Mouse (Mus musculus): ENCODE results near the gene Dctn2. TPM values are rescaled to one million over a fixed set of nuclear protein-coding genes. Genes with fewer than 3 reads are reported as not detected.

Gene Dctn2
- total and polyA plus RNA-seq, 3 experiments: 66.3 to 91.9 (median 79.1) TPM

DNA sequence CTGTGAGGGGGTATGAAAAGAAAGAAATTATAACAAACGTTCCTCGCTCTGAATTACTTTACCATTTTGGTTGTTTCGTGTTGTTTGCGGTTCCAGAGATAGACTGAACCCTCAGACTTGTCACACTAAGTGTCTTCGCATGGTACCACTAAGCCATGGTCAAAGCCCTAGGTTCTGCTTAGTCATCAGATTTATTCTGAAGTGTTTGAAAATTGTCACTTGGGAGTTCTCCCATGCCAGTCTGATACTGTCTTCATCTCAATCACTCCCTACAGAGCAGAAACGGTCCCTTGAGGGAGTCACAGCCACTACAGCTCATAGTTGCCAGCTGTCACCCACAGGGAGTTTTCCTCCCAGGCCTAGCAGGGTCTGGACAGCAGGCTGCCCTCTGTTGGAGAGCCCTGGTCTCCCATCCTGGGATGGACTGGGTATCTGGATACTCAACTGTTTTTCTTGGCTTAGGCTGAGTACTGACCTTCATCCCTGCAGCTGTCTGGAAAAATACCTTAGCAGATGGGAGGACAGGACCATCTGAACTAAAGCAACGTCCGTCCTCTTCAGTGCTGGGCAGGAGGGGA, 39.8 kb upstream of the Dctn2 start:
- in situ Hi-C loops (cut with MboI; ENCODE audit: low pct_ligation_motif_present, low pct_unique_long_range_greater_than_20kb, low sequenced_read_pairs): no loop called here
- dilution Hi-C loops (cut with MboI; ENCODE audit: extremely low pct_ligation_motif_present, extremely low pct_unique_long_range_greater_than_20kb, low sequenced_read_pairs): no loop called here
- peak; percentile 19; the same call in 1 of the 2 replicates for TF ChIP-seq SMC3 (IDR thresholded peaks at IDR 0.05; ENCODE audit: low read depth, low read length)
- no peak; the same call in 1 of the 2 replicates for TF ChIP-seq RAD21 (IDR thresholded peaks at IDR 0.05; ENCODE audit: low read depth, low read length)
- TF ChIP-seq MAFK (IDR thresholded peaks at IDR 0.05; ENCODE audit: insufficient replicate concordance, low read length): peak; percentile 81
- peak in 1 of 2 experiments; percentile 41; a peak in 2 of 4 replicates for TF ChIP-seq CTCF (conservative IDR thresholded peaks at IDR 0.05 in 1 of 2, IDR thresholded peaks at IDR 0.05 in 1 of 2; ENCODE audit: low read depth in 2 of 2, low read length in 2 of 2)
- Histone ChIP-seq H3K36me3 (replicated peaks in 1 of 2; ENCODE audit: control insufficient read depth in 1 of 2, insufficient read depth in 1 of 2, low read length in 1 of 2) (no peaks in the 10 kb centered on the region), H3K27me3 (replicated peaks) (peaks cover 22% of the 10 kb centered on the region), H3K4me1 (ENCODE audit: control insufficient read depth in 1 of 2, insufficient read depth in 2 of 2) (peaks cover 3 to 24% of the 10 kb centered on the region in 2 experiments), H3K9ac (ENCODE audit: insufficient read depth, low read depth) (no peak overlapping the region), H3K79me2 (replicated peaks; ENCODE audit: control insufficient read depth, extremely low read depth, insufficient read depth, poor library complexity, severe bottlenecking) (no peaks in the 10 kb centered on the region), H3K9me3 (replicated peaks; ENCODE audit: low read length) (peaks cover 3% of the 10 kb centered on the region), H3K4me3 (replicated peaks in 1 of 3; ENCODE audit: low read depth in 2 of 3, low read length in 2 of 3, poor library complexity in 1 of 3) (no peak overlapping the region), H3K27ac (ENCODE audit: insufficient read depth, low read depth) (no peak overlapping the region), H3K4me2 (ENCODE audit: insufficient read depth, low read depth, poor library complexity, severe bottlenecking) (no peak overlapping the region)
- no peak for DNase-seq (ENCODE audit: extremely low read depth)

- dilution Hi-C loops (cut with MboI; ENCODE audit: extremely low pct_ligation_motif_present, extremely low pct_unique_long_range_greater_than_20kb, low sequenced_read_pairs) (no loop called here), in situ Hi-C loops (cut with MboI; ENCODE audit: low pct_ligation_motif_present, low pct_unique_long_range_greater_than_20kb, low sequenced_read_pairs) (no loop called here)
- H3K9me3 ChIP-seq (replicated peaks; ENCODE audit: low read length): peaks cover 3% of the 10 kb centered on the region
Observed at GRCm38 (mm10) chr10:127227163-127227562, 39.0 kb upstream of the Dctn2 start.

GRCm38 (mm10) chr10:127228897-127229296, 37.3 kb upstream of the Dctn2 start:
- H3K36me3 ChIP-seq (replicated peaks in 1 of 2; ENCODE audit: control insufficient read depth in 1 of 2, insufficient read depth in 1 of 2, low read length in 1 of 2): no peaks in the 10 kb centered on the region
- no peaks in the 10 kb centered on the region for H3K79me2 ChIP-seq (replicated peaks; ENCODE audit: control insufficient read depth, extremely low read depth, insufficient read depth, poor library complexity, severe bottlenecking)
- no peak overlapping the region for H3K27ac ChIP-seq (ENCODE audit: insufficient read depth, low read depth)
- dilution Hi-C loops (cut with MboI; ENCODE audit: extremely low pct_ligation_motif_present, extremely low pct_unique_long_range_greater_than_20kb, low sequenced_read_pairs): no loop called here
- H3K9me3 ChIP-seq (replicated peaks; ENCODE audit: low read length): peaks cover 1% of the 10 kb centered on the region
- TF ChIP-seq MXI1 (IDR thresholded peaks at IDR 0.05; ENCODE audit: low read depth, low read length): no peak
- TF ChIP-seq HCFC1 (IDR thresholded peaks at IDR 0.05; ENCODE audit: low read depth, low read length): no peak
- peak; percentile 82 for TF ChIP-seq SMC3 (IDR thresholded peaks at IDR 0.05; ENCODE audit: low read depth, low read length)
- no peak for TF ChIP-seq ZNF384 (IDR thresholded peaks at IDR 0.05; ENCODE audit: low read depth, low read length)
- TF ChIP-seq MAZ (IDR thresholded peaks at IDR 0.05; ENCODE audit: low read depth, low read length): no peak
- TF ChIP-seq USF1 (IDR thresholded peaks at IDR 0.05; ENCODE audit: low read depth, low read length): no peak
- no peak for TF ChIP-seq CHD2 (IDR thresholded peaks at IDR 0.05; ENCODE audit: low read length)
- TF ChIP-seq BHLHE40 (IDR thresholded peaks at IDR 0.05; ENCODE audit: low read depth, low read length): no peak
- TF ChIP-seq NRF1 (IDR thresholded peaks at IDR 0.05; ENCODE audit: low read depth, low read length): no peak
- TF ChIP-seq TCF12 (IDR thresholded peaks at IDR 0.05; ENCODE audit: low read depth, low read length): peak; percentile 23; the same call in 1 of the 2 replicates
- TF ChIP-seq IRF4 (IDR thresholded peaks at IDR 0.05; ENCODE audit: low read depth, low read length): no peak
- no peak for TF ChIP-seq RCOR1 (conservative IDR thresholded peaks at IDR 0.05; ENCODE audit: low read depth, low read length)
- TF ChIP-seq ZMIZ1 (IDR thresholded peaks at IDR 0.05; ENCODE audit: low read depth, low read length): no peak
- peak; percentile 46; the same call in 1 of the 2 replicates for TF ChIP-seq MEF2A (IDR thresholded peaks at IDR 0.05; ENCODE audit: borderline replicate concordance, low read depth, low read length)
- TF ChIP-seq ZC3H11A (IDR thresholded peaks at IDR 0.05; ENCODE audit: low read depth, low read length): 0 out of 2 replicates have a peak, but pooled peaks have one; percentile 8
- TF ChIP-seq NELFE (IDR thresholded peaks at IDR 0.05; ENCODE audit: low read depth, low read length): no peak
- peak; percentile 80 to 90 for TF ChIP-seq CTCF (conservative IDR thresholded peaks at IDR 0.05 in 1 of 2, IDR thresholded peaks at IDR 0.05 in 1 of 2; ENCODE audit: low read depth in 2 of 2, low read length in 2 of 2)
- no peak for TF ChIP-seq MAX (IDR thresholded peaks at IDR 0.05; ENCODE audit: low read length)
- peak; percentile 83 for TF ChIP-seq RAD21 (IDR thresholded peaks at IDR 0.05; ENCODE audit: low read depth, low read length)
- no peak for TF ChIP-seq POLR2AphosphoS2 (IDR thresholded peaks at IDR 0.05; ENCODE audit: low read depth, low read length)
- H3K4me3 ChIP-seq (replicated peaks in 1 of 3; ENCODE audit: low read depth in 2 of 3, low read length in 2 of 3, poor library complexity in 1 of 3): no peak overlapping the region
- DNase-seq (ENCODE audit: extremely low read depth): peak; percentile 65
- H3K4me2 ChIP-seq (ENCODE audit: insufficient read depth, low read depth, poor library complexity, severe bottlenecking): no peak overlapping the region
- H3K9ac ChIP-seq (ENCODE audit: insufficient read depth, low read depth): no peak overlapping the region
- H3K27me3 ChIP-seq (replicated peaks): peaks cover 36% of the 10 kb centered on the region
- in situ Hi-C loops (cut with MboI; ENCODE audit: low pct_ligation_motif_present, low pct_unique_long_range_greater_than_20kb, low sequenced_read_pairs): no loop called here
- peaks cover 3 to 30% of the 10 kb centered on the region in 2 experiments for H3K4me1 ChIP-seq (ENCODE audit: control insufficient read depth in 1 of 2, insufficient read depth in 2 of 2)

More at GRCm38 (mm10) chr10:127227163-127227562, 39.0 kb upstream of the Dctn2 start:
- H3K27ac ChIP-seq (ENCODE audit: insufficient read depth, low read depth): no peak overlapping the region
- no peak overlapping the region for H3K4me3 ChIP-seq (replicated peaks in 1 of 3; ENCODE audit: low read depth in 2 of 3, low read length in 2 of 3, poor library complexity in 1 of 3)
- no peaks in the 10 kb centered on the region for H3K79me2 ChIP-seq (replicated peaks; ENCODE audit: control insufficient read depth, extremely low read depth, insufficient read depth, poor library complexity, severe bottlenecking)
- peaks cover 28% of the 10 kb centered on the region for H3K27me3 ChIP-seq (replicated peaks)
- no peak overlapping the region for H3K4me2 ChIP-seq (ENCODE audit: insufficient read depth, low read depth, poor library complexity, severe bottlenecking)
- TF ChIP-seq ZNF384 (IDR thresholded peaks at IDR 0.05; ENCODE audit: low read depth, low read length) (no peak), NRF1 (IDR thresholded peaks at IDR 0.05; ENCODE audit: low read depth, low read length) (no peak), ZMIZ1 (IDR thresholded peaks at IDR 0.05; ENCODE audit: low read depth, low read length) (no peak), PAX5 (IDR thresholded peaks at IDR 0.05; ENCODE audit: low read length) (no peak), MAZ (IDR thresholded peaks at IDR 0.05; ENCODE audit: low read depth, low read length) (no peak), POLR2A (IDR thresholded peaks at IDR 0.05; ENCODE audit: low read depth, low read length) (no peak), MAFK (IDR thresholded peaks at IDR 0.05; ENCODE audit: insufficient replicate concordance, low read length) (no peak), MXI1 (IDR thresholded peaks at IDR 0.05; ENCODE audit: low read depth, low read length) (no peak), JUND (conservative IDR thresholded peaks at IDR 0.05; ENCODE audit: low read depth, low read length) (no peak), MEF2A (IDR thresholded peaks at IDR 0.05; ENCODE audit: borderline replicate concordance, low read depth, low read length) (no peak)
- no peak for DNase-seq (ENCODE audit: extremely low read depth)
- H3K36me3 ChIP-seq (replicated peaks in 1 of 2; ENCODE audit: control insufficient read depth in 1 of 2, insufficient read depth in 1 of 2, low read length in 1 of 2): no peaks in the 10 kb centered on the region
- no peak overlapping the region for H3K9ac ChIP-seq (ENCODE audit: insufficient read depth, low read depth)
- peaks cover 3 to 29% of the 10 kb centered on the region in 2 experiments for H3K4me1 ChIP-seq (ENCODE audit: control insufficient read depth in 1 of 2, insufficient read depth in 2 of 2)
